Mouse (Mus musculus) common myeloid progenitor, adult 5-6 weeks (primary cell): ENCODE results near the gene Pik3c2b. TPM values are rescaled to one million over a fixed set of nuclear protein-coding genes. Genes with fewer than 3 reads are reported as not detected.
A peak's percentile ranks its signal among the peaks of the same experiment; 100 is the strongest.

Experiments
- ATAC-seq: replicated peaks from 2 replicates; pipeline ENCODE4 v1.8.0; 2016; ENCODE audit warnings: low read depth, mild to moderate bottlenecking, moderate TSS enrichment, inconsistent platforms; ENCODE audit not compliant: poor library complexity, severe bottlenecking
- total RNA-seq: library from RNA; stranded (forward); fragments of 200-1000, 187-1606 nt; gene quantifications from 2 replicates; pipeline ENCODE4 v1.2.3, GENCODE M21; 2017

Pik3c2b gene
- total RNA-seq, 1 experiment from 2014 or later = 2.6 TPM

GRCm38 (mm10) chr1:133087206-133087905, 41.9 kb downstream of the Pik3c2b start:
- ATAC-seq = peak; percentile 87

DNA sequence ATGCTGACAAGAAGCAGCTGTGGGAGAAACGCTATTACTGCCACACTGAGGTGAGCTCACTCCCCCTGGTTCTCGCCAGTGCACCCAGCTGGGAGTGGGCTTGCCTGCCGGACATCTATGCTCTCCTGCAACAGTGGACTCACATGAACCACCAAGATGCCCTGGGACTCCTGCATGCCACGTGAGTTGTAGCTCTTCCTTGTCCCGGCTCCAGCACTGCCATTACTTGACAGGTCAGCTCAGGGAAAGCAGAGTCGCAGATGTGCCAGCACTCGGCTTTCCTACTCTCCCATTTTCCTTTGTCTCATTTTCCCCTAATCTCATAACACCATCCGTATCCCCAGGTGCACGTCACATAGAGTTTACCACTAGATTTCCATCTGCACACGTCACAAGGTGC, 42.7 kb downstream of the Pik3c2b start:
- no peak for ATAC-seq

- ATAC-seq = no peak
These were observed 43.9 kb downstream of the Pik3c2b start for GRCm38 (mm10) chr1:133089415-133089814.

GRCm38 (mm10) chr1:133090641-133091040, 45.2 kb downstream of the Pik3c2b start:
- ATAC-seq = no peak

DNA sequence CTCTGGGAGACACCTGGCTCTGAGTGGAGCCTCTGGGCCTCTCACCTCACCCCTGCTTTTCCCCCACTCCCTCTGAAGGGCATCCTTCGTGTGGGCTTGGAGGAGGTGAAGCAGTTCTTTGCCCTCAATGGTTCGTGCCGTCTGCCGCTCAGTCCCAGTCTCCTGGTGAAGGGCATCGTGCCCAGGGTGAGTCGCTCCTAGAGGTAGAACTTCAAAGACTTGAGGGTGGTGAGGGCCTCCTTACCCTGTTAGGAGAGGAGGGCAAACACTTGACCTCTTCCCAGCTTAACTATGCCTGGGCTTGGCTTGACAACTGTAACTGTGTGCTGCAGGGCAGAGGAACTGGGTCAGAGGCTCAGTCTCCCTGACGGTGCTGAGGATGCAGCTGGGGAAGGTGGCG, 46.0 kb downstream of the Pik3c2b start:
- no peak for ATAC-seq

DNA sequence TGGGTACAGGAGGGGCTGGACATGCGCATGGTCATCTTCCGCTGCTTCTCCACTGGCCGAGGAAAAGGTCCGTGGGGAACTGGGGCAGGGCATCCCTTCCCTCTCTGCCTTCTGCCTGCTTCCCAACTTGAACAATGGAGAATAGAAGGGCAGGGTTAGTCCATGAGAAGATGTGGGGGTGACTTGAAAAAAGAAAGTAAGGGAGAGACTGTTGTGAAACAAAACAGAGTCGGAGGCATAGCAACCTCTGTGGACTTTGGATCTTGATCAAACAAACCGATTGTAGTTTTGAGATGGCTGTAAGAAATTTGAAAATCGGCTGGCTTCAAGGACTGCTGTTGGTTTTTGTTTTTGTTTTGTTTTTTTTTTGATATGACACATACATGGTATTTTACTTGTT, 48.3 kb downstream of the Pik3c2b start:
- ATAC-seq = no peak

DNA sequence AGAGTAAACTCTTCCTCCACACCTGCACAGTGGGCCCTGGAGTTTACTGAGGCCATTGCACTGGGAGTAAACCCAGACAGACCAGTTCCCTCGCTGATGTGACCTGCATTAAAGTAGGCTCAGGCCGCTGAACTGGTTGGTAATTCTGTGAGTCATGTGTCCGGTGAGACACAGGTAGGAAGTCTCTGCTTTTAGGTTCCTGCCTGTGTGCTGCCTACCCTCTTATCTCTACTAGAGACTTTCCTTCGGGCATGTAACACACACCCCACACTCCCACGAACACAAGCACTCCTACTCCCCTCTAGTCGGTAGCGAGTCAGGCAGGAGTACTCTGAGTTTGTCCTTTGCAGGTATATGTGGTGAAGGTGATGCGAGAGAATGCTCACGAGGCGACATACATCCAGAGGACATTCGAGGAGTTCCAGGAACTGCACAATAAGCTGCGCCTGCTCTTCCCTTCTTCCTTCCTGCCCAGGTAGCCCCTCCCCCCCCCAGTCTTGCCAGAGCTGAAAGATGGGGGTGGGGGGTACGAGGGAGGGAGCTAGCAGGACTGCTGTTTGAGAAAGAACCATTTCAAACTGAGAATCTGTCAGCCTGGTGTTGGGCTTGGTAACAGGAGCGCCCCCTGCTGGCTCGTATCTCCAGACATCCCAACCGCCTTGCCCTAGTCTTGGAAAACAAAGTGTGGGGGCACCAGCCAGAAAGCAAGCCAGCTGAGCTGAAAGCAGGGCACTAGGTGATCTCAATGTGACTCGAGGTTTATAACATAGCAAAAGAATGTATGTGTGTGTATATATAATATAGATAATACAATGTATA, 55.7 kb downstream of the Pik3c2b start:
- peak; percentile 73 for ATAC-seq

GRCm38 (mm10) chr1:133102108-133102507, 56.6 kb downstream of the Pik3c2b start:
- no peak for ATAC-seq

DNA sequence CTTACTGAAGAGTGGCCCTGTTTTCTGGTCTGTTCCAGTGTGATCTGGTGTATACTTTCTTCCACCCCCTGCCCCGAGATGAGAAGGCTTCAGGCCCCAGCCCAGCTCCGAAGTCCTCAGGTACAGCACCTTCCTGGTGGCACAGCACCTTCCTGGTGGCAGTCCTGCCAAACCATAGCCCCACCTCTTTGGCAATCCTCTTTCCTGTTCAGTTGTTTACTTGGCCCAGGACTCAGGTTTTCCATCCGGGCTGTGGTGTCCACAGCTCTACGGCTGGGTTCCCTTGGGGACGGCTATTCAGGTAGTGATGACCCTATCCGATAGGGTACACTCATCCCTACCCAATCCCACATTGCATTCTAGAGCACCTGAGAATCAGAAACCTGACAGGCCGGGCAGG, 57.8 kb downstream of the Pik3c2b start:
- no peak for ATAC-seq

- no peak for ATAC-seq
These were observed 58.4 kb downstream of the Pik3c2b start for GRCm38 (mm10) chr1:133103871-133104270.

DNA sequence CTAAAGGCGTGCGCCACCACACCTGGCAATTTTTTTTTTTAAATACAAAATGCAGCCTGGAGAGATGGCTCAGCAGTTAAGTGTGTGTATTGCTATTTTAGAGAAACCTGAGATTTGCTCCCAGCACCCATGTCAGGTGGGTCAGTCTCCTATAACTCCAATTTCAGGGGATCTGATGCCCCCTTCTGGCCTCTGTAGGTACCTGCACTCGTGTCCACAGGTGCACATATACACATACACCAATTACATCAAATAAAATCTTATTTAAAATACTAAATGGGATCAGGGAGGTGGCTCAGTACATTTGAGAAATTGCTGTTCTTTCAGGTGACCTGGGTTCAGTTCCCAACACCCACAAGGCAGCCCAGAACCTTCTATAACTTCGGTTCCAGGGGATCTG, 70.6 kb downstream of the Pik3c2b start:
- ATAC-seq = no peak

- peak; percentile 48 for ATAC-seq
These were observed 72.7 kb downstream of the Pik3c2b start for GRCm38 (mm10) chr1:133118127-133118526.

DNA sequence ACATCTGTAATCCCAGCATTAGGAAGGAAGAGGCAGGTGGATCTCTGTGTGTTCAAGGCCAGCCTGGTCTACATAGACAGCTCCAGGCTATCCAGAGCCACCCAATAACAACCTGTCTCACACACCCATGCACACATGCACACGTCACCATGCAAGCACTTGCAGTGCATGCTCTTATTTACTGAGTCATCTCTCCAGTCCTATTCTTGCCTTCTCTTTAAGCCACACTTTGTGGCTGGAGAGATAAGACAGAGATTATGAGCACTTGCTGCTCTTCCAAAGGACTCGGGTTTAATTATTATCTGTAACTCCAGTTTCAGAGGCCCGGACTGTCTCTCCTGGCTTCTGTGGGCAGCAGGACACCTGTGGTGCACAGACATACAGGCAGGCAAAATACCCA, 73.4 kb downstream of the Pik3c2b start:
- peak; percentile 70 for ATAC-seq

- peak; percentile 53 for ATAC-seq
These were observed 74.7 kb downstream of the Pik3c2b start for GRCm38 (mm10) chr1:133119931-133120712.

DNA sequence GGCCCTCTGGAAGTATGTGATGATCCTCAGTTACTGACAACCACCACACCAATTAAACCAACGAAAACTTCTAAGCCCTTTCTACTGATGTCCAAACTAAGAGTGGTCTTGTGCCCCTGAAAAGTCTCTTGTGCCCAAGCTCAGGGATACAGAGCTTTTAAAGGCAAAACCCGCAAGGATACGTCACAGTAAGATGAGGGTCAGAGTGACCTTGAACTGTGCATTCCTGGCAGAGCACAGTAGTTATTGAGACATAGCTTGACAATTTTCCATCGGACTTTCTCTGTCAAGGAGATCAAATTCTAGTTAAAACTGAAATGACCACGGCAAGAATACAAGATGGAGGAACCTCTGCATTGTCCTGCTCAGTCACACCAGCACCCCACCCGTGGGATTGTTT, 75.8 kb downstream of the Pik3c2b start:
- no peak for ATAC-seq

GRCm38 (mm10) chr1:133124137-133124536, 78.7 kb downstream of the Pik3c2b start:
- no peak for ATAC-seq

DNA sequence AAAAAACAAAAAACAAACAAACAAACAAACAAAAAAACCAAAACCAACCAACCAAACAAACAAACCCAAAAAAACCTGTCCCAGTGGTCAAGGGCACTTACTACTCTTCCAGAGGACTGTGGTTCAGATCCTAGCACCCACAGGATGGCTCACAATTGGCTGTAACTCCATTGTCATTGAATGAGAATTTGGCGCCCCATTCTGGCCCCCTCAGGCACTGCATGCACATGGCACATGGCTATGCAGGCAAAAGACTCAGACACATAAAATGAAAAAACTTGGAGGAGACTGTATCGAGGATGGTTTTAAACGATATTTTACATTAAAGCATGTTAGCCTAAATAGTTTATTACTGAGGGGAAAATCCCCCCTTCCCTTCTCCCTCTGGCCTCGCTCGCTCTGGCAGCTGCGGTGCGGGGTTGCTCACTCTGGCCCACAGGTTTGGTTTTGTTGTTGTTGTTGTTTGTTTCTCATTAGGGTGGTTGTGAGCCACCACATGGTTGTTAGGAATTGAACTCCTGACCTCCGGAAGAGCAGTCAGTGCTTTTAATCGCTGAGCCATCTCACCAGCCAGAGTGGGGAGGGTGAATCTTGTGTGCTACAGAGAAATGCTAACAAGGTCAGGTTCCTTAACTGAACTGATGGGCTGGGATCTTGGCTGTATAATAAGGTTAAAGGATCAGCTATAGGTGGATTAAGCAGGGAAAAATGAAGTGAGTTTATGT, 80.3 kb downstream of the Pik3c2b start:
- no peak for ATAC-seq

DNA sequence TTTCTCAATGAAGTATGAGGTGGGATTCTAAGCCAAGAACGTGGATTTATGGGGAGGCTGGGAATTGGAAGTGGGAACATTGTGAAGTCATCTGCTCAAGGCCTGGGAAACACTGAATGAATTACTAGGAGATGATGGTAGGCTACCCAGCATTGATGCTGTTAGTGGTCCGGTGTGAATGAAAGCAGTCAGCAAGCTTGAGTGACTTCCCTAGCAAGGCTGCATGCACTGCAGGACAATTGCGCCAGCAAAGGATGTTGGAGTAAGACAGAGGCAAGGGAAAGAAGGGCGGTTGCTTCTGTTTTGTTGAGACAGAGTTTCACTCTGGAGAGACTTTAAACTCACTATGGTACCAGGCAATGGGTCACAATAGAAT, 80.9 kb downstream of the Pik3c2b start:
- ATAC-seq = no peak

DNA sequence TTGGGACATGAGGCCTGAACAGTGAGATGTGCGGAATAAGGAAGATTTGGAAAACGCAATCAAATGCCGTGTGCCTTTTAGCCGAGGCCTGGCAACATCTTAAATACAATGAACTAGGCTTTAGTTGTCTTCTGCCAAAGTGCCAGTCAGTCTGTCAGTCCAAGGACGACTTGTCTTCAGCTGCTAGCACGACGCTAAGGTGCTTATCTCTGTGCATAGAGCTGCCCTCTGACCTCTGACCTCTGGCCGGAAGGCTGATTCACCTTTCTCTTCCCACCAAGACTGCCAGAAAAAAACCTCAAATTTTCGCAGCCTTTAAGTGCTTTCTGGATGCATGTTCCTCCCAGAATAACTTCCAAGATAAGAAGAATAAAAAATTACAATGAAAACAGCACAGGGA, 81.9 kb downstream of the Pik3c2b start:
- no peak for ATAC-seq
